Mouse (Mus musculus): Measurements from ENCODE around the gene Hfe.

The Hfe gene

GRCm38 (mm10) chr13:23710374-23711089 lies at the start of gene Hfe:
TSS of gene Hfe (minus strand) at chr13:23710854.
- peak; percentile 58 for DNase-seq (ENCODE audit: low read depth, low spot score)

- DNase-seq (ENCODE audit: low read depth, low spot score): no peak
These were observed 49.2 kb upstream of the Hfe start for GRCm38 (mm10) chr13:23759916-23760239.

GRCm38 (mm10) chr13:23759251-23759771 lies 48.7 kb upstream of the Hfe start:
- peak; percentile 70 for DNase-seq (ENCODE audit: low read depth, low spot score)

GRCm38 (mm10) chr13:23757921-23758320 lies 47.3 kb upstream of the Hfe start:
- no peak for DNase-seq (ENCODE audit: low read depth, low spot score)

GRCm38 (mm10) chr13:23757211-23757773 lies 46.6 kb upstream of the Hfe start:
- DNase-seq (ENCODE audit: low read depth, low spot score): peak; percentile 91

- peak; percentile 95 for DNase-seq (ENCODE audit: low read depth, low spot score)
These were observed 46.1 kb upstream of the Hfe start, which contains the start of gene Hist1h4b for GRCm38 (mm10) chr13:23756790-23757189. TSS of gene Hist1h4b (plus strand) at chr13:23757013.

- no peak for DNase-seq (ENCODE audit: low read depth, low spot score)
These were observed 44.3 kb upstream of the Hfe start for GRCm38 (mm10) chr13:23755000-23755399.

GRCm38 (mm10) chr13:23753314-23754078 lies 42.8 kb upstream of the Hfe start:
- DNase-seq (ENCODE audit: low read depth, low spot score): no peak

GRCm38 (mm10) chr13:23752742-23753172 lies 42.1 kb upstream of the Hfe start:
- DNase-seq (ENCODE audit: low read depth, low spot score): peak; percentile 24

GRCm38 (mm10) chr13:23752067-23752741 lies 41.5 kb upstream of the Hfe start, which contains the start of gene Hist1h3b:
TSS of gene Hist1h3b (plus strand) at chr13:23752267.
- peak; percentile 95 for DNase-seq (ENCODE audit: low read depth, low spot score)

- peak; percentile 55 for DNase-seq (ENCODE audit: low read depth, low spot score)
These were observed 40.9 kb upstream of the Hfe start for GRCm38 (mm10) chr13:23751478-23751956.

- peak; percentile 79 for DNase-seq (ENCODE audit: low read depth, low spot score)
These were observed 40.3 kb upstream of the Hfe start, which contains the start of gene Hist1h2ab for GRCm38 (mm10) chr13:23750839-23751477. TSS of gene Hist1h2ab (plus strand) at chr13:23751126.

GRCm38 (mm10) chr13:23749563-23750121 lies 39.0 kb upstream of the Hfe start:
- no peak for DNase-seq (ENCODE audit: low read depth, low spot score)

GRCm38 (mm10) chr13:23747892-23748288 lies 37.2 kb upstream of the Hfe start:
- peak; percentile 69 for DNase-seq (ENCODE audit: low read depth, low spot score)

- DNase-seq (ENCODE audit: low read depth, low spot score): peak; percentile 62
These were observed 36.6 kb upstream of the Hfe start for GRCm38 (mm10) chr13:23747081-23747891.

GRCm38 (mm10) chr13:23746201-23747080 lies 35.8 kb upstream of the Hfe start, which contains the start of gene Hist1h2bb:
TSS of gene Hist1h2bb (plus strand) at chr13:23746734.
- DNase-seq (ENCODE audit: low read depth, low spot score): peak; percentile 92

GRCm38 (mm10) chr13:23745381-23746161 lies 34.9 kb upstream of the Hfe start, which contains the start of gene Hist1h3c:
TSS of gene Hist1h3c (minus strand) at chr13:23745602.
- DNase-seq (ENCODE audit: low read depth, low spot score): peak; percentile 93
